Mouse (Mus musculus) hindbrain, embryonic 14.5 days (tissue): ENCODE results near the gene Frmpd1. TPM values are rescaled to one million over a fixed set of nuclear protein-coding genes. Genes with fewer than 3 reads are reported as not detected.
A peak's percentile ranks its signal among the peaks of the same experiment; 100 is the strongest.

Source experiments
- ATAC-seq: fragments of 200-750 bp; cut with Nextera tagmentation; 2 replicates; pipeline ENCODE4 v1.8.0; 2017; ENCODE audit warnings: moderate number of reproducible peaks, mild to moderate bottlenecking, moderate TSS enrichment, moderate library complexity; ENCODE audit not compliant: low FRiP score
- DNase-seq: peaks from one replicate; pipeline ENCODE4 v3.0.0-alpha.2; 2015; ENCODE audit warnings: low spot score
- H3K27ac ChIP-seq: fragments of 300-500 bp; sonication (generic); 2 replicates; pipeline ENCODE4 v1.5.1; 2014; ENCODE audit warnings: mild to moderate bottlenecking, moderate library complexity
- H3K27me3 ChIP-seq: fragments of 300-500 bp; sonication (generic); 2 replicates; pipeline ENCODE4 v1.6.1; 2014; ENCODE audit warnings: mild to moderate bottlenecking, low read length, mixed read lengths; ENCODE audit not compliant: control insufficient read depth, insufficient read depth
- H3K36me3 ChIP-seq: fragments of 300-500 bp; sonication (generic); replicated peaks from 2 replicates; pipeline ENCODE4 v1.6.1; 2014; ENCODE audit not compliant: control insufficient read depth, insufficient read depth
- H3K4me1 ChIP-seq: fragments of 300-500 bp; sonication (generic); replicated peaks from 2 replicates; pipeline ENCODE4 v1.6.1; 2014; ENCODE audit warnings: antibody characterized with exemption, low read length, mixed read lengths; ENCODE audit not compliant: control insufficient read depth, insufficient read depth
- H3K4me2 ChIP-seq: fragments of 300-500 bp; sonication (generic); replicated peaks from 2 replicates; pipeline ENCODE4 v1.6.1; 2014; ENCODE audit warnings: mild to moderate bottlenecking, moderate library complexity
- H3K4me3 ChIP-seq: fragments of 300-500 bp; sonication (generic); replicated peaks from 2 replicates; pipeline ENCODE4 v1.5.1; 2014; ENCODE audit warnings: mild to moderate bottlenecking, low read length
- H3K9ac ChIP-seq: fragments of 300-500 bp; sonication (generic); 2 replicates; pipeline ENCODE4 v1.6.1; 2014
- H3K9me3 ChIP-seq: fragments of 300-500 bp; sonication (generic); 2 replicates; pipeline ENCODE4 v1.6.1; 2016; ENCODE audit warnings: low read length; ENCODE audit not compliant: control insufficient read depth
- WGBS: fragments of 180-500 bp; shearing (Covaris S2); extraction: QIAGEN DNeasy Blood & Tissue Kit; methylation state at CpG from one replicate; pipeline ENCODE4 v1.1.7; 2014; 5-methylcytosine and 5-hydroxymethylcytosine counted together
- polyA plus RNA-seq: library from polyadenylated mRNA; unstranded; fragments of >200 nt; fragmentation: Nextera tagmentation; extraction: Ambion mirVana; gene quantifications from 2 replicates; pipeline ENCODE4 v1.2.1, GENCODE M21; 2014

The Frmpd1 gene
- polyA plus RNA-seq, 1 experiment from 2014 or later = 2.4 TPM

DNA sequence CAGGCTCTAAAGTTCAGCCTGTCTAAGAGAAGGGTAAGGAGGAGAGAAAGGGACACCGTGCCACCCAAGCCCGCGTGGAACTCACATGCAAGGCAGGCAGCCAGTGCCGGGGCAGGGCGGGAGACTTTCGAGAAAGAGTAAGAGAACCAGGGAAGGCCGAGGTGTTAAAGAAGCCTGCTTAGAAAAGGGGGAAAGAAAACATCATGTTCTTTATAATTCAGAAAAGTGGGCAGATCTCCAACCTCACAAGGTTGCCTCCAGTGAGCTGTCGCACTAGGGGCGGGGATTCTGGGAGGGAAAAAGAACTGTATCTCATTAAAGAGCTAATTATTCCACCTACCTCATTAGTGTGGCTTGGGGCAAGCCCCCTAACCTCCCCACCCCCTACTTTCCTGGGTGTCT lies 68.2 kb downstream of the Frmpd1 start:
- H3K4me2 ChIP-seq = no peak overlapping the region
- WGBS = 28% methylated on average over 9 of the region's 9 CpGs
- ATAC-seq (no peak), DNase-seq (no peak)
- no peaks in the 10 kb centered on the region for H3K27me3 ChIP-seq
- no peak overlapping the region for H3K4me3 ChIP-seq
- H3K9me3 ChIP-seq = no peaks in the 10 kb centered on the region
- H3K9ac ChIP-seq = no peak overlapping the region
- H3K4me1 ChIP-seq = peaks cover 7% of the 10 kb centered on the region; the same call in 1 of the 2 replicates
- no peaks in the 10 kb centered on the region for H3K36me3 ChIP-seq
- no peak overlapping the region for H3K27ac ChIP-seq

GRCm38 (mm10) chr4:45253839-45254601 lies 69.3 kb downstream of the Frmpd1 start:
- 33% methylated on average over 11 of the region's 11 CpGs for WGBS
- Histone ChIP-seq H3K27me3 (no peaks in the 10 kb centered on the region), H3K9me3 (no peaks in the 10 kb centered on the region), H3K4me1 (peaks cover 7% of the 10 kb centered on the region; the same call in 1 of the 2 replicates), H3K9ac (no peak overlapping the region), H3K4me3 (no peak overlapping the region), H3K36me3 (no peaks in the 10 kb centered on the region), H3K27ac (peak overlapping the region; percentile 58), H3K4me2 (no peak overlapping the region)
- ATAC-seq = peak; percentile 74; the same call in 1 of the 2 replicates
- DNase-seq = peak; percentile 42

DNA sequence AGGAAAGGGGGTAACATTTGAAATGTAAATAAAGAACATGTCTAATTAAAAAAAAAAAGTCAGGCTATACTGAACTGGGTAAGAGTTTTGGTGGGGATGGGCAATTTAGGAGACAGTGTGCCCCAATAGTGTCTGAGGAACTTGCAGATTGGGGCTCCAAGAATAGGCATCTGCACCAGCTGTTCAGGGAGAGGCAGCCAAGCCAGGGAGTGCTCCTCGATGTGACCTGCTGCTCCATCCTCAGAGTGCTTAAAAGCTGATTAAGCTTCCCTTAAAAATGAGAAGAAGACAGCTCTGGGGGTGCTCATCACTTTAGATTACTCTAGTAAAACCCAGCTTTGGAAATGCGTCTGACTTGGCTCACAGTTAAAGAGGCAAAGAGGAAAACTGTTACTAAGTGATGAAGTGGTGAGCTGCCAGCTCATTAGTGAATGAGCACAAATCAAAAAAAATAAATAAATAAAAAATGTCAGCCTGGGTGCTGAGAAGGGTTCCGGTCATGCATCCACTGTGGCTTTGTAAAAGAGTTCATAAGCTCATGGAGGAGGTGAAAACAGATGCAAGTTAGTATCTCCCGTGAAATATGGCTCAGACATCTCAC lies 74.7 kb downstream of the Frmpd1 start:
- Histone ChIP-seq H3K4me2 (no peak overlapping the region), H3K27me3 (no peaks in the 10 kb centered on the region), H3K4me3 (no peak overlapping the region), H3K36me3 (no peaks in the 10 kb centered on the region), H3K9me3 (no peaks in the 10 kb centered on the region), H3K27ac (no peak overlapping the region), H3K9ac (no peak overlapping the region), H3K4me1 (peaks cover 3% of the 10 kb centered on the region; the same call in 1 of the 2 replicates)
- 70% methylated on average over 4 of the region's 4 CpGs for WGBS
- ATAC-seq (no peak), DNase-seq (no peak)

DNA sequence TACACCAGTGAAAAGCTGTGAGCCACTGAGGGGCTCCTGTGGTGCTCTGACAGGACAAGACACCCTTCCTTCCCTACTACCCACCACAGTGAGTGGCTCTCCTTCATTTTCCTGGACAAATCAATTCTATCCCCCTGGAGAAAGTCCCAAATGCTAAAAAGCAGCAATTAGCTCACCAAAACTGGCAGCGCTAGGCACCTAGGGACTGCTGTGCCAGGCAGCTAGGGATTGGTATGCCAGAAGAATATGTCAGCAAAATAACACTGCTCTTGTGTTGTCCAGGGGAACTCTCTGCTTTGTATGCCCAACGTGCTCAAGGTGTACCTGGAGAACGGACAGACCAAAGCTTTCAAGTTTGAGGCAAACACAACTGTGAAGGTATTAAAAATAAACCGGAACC lies 76.9 kb downstream of the Frmpd1 start:
- no peak overlapping the region for H3K4me3 ChIP-seq
- no peaks in the 10 kb centered on the region for H3K27me3 ChIP-seq
- H3K9me3 ChIP-seq = no peaks in the 10 kb centered on the region
- no peaks in the 10 kb centered on the region for H3K36me3 ChIP-seq
- H3K4me1 ChIP-seq = no peaks in the 10 kb centered on the region
- no peak overlapping the region for H3K27ac ChIP-seq
- no peak for ATAC-seq
- no peak overlapping the region for H3K9ac ChIP-seq
- no peak for DNase-seq
- WGBS = 84% methylated on average over 4 of the region's 4 CpGs
- no peak overlapping the region for H3K4me2 ChIP-seq

DNA sequence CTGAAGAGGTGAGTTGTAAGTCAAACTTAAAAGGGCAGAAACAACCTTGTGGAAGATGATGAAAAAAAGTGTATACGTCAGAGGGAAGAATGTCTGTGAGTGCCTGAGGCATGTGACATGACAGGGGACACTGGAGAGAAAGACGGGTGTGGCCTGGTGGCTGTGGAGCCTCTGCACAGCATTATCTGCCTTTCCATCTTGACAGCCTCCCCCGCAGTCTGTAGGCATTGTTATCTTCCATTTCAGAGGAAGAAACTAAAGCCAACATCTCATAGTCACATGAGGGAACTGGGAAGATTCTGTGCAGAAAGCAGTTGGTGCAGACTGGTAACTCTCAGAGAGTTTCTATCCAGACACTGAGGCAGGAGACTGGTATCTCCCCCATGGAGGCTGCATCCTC lies 83.2 kb downstream of the Frmpd1 start:
- H3K4me2 ChIP-seq = no peak overlapping the region

DNA sequence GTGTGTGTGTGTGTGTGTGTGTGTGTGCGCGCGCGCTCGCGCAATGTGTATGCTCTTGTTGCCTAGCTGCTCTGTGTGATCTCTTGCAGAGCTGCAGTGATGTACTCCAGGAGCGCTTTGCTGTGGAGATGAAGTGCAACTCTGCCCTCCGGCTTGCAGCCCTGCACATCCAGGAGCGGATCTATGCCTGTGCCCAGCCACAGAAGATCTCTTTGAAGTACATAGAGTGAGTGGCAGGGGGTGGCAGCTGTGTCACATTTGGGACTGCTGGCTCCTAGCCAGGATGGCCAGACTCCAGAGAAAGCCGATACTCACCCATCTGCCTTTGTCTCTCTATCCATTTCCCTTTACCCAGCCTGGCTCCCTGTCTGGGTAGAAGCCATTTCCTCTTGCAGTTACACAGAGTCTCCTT lies 86.4 kb downstream of the Frmpd1 start:
- 60% methylated on average over 10 of the region's 10 CpGs for WGBS
- Histone ChIP-seq H3K27me3 (no peaks in the 10 kb centered on the region), H3K4me3 (no peak overlapping the region), H3K4me1 (no peaks in the 10 kb centered on the region), H3K27ac (peak overlapping the region; percentile 28; the same call in 1 of the 2 replicates), H3K36me3 (no peaks in the 10 kb centered on the region), H3K4me2 (no peak overlapping the region), H3K9me3 (no peaks in the 10 kb centered on the region), H3K9ac (no peak overlapping the region)
- ATAC-seq (peak; percentile 89), DNase-seq (peak; percentile 68)

More for the DNA sequence above, 83.2 kb downstream of the Frmpd1 start:
- Histone ChIP-seq H3K9ac (no peak overlapping the region), H3K9me3 (no peaks in the 10 kb centered on the region), H3K4me1 (no peaks in the 10 kb centered on the region), H3K36me3 (no peaks in the 10 kb centered on the region), H3K4me3 (no peak overlapping the region), H3K27me3 (no peaks in the 10 kb centered on the region), H3K27ac (no peak overlapping the region)
- no peak for ATAC-seq
- no peak for DNase-seq
- 84% methylated on average over 3 of the region's 3 CpGs for WGBS

- Histone ChIP-seq H3K4me1 (no peaks in the 10 kb centered on the region), H3K27me3 (no peaks in the 10 kb centered on the region), H3K4me2 (no peak overlapping the region), H3K9ac (no peak overlapping the region), H3K27ac (no peak overlapping the region), H3K9me3 (no peaks in the 10 kb centered on the region), H3K36me3 (no peaks in the 10 kb centered on the region), H3K4me3 (no peak overlapping the region)
- 84% methylated on average over 8 of the region's 8 CpGs for WGBS
- ATAC-seq (no peak), DNase-seq (no peak)
Measured at GRCm38 (mm10) chr4:45275770-45276169, 91.1 kb downstream of the Frmpd1 start.

DNA sequence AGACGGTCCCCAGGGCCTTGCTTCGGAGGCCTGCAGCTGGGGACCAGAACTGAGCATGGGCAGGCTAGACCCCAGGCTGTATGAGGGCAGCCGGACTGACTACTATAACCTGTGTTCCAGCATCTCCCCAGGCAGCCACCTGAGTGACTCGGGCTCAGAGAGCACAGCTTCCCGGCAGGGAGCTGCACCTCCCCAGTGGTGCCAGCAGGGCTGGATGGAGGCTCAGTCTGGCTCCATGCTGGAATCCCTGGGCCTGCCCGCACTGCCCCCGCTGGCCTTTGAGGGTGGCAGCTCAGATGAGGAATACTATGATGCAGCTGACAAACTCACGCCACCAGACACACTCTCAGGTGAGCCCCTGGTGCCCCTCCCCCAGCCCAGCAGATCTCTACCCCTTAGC lies 94.6 kb downstream of the Frmpd1 start:
- Histone ChIP-seq H3K4me2 (no peak overlapping the region), H3K27ac (no peak overlapping the region), H3K9ac (no peak overlapping the region), H3K4me1 (no peaks in the 10 kb centered on the region), H3K27me3 (no peaks in the 10 kb centered on the region), H3K4me3 (no peak overlapping the region), H3K9me3 (no peaks in the 10 kb centered on the region), H3K36me3 (no peaks in the 10 kb centered on the region)
- no peak for DNase-seq
- no peak for ATAC-seq
- WGBS = 58% methylated on average over 8 of the region's 8 CpGs

GRCm38 (mm10) chr4:45279981-45280548 lies 95.4 kb downstream of the Frmpd1 start:
- no peaks in the 10 kb centered on the region for H3K27me3 ChIP-seq
- peak; percentile 51; the same call in 1 of the 2 replicates for ATAC-seq
- 18% methylated on average over 4 of the region's 4 CpGs for WGBS
- no peaks in the 10 kb centered on the region for H3K4me1 ChIP-seq
- no peaks in the 10 kb centered on the region for H3K9me3 ChIP-seq
- no peaks in the 10 kb centered on the region for H3K36me3 ChIP-seq
- no peak overlapping the region for H3K4me3 ChIP-seq
- no peak overlapping the region for H3K27ac ChIP-seq
- H3K9ac ChIP-seq = no peak overlapping the region
- DNase-seq = peak; percentile 82
- no peak overlapping the region for H3K4me2 ChIP-seq
